Mouse (Mus musculus) right cerebral cortex, postnatal 14 days (tissue): ENCODE results near the gene Olfr373.

Experiments used
- DNase-seq: peaks from one replicate; pipeline ENCODE4 v3.0.0; 2022

Gene Olfr373

DNA sequence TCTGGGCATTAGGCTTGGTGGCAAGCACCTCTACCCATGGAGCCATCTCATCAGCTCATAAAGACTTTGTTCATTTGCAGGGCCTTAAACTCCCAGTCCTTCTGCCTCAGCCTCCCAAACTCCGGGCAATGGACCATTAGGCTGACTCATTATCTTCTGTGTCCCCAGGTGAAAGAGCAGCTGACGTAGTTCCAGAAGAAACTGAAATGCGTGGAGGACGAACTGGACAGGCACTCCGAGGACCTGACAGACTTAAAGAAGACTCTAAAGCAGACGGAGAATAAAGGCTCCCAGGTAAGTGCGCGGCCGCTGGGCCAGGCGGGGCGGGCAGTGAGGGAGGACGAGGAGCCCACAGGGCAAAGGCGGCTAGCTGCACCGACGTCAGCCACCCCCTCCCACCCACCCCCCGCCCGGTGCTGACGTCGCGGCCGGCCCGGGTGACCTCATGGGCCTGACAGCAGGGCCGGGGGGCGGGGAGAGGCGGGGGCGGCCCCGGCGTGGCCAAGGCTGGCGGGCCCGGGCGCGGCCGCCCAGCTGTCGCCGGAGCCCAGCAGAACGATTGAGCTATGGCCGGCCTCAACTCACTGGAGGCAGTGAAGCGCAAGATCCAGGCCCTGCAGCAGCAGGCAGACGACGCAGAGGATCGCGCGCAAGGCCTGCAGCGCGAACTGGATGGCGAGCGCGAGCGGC lies 51.9 kb downstream of the Olfr373 start, which contains the start of gene Tpm4:
Gene Tpm4 (plus strand): TSS at position 220 of the 690 bp plus-strand sequence.
- peak; percentile 45 for DNase-seq

DNA sequence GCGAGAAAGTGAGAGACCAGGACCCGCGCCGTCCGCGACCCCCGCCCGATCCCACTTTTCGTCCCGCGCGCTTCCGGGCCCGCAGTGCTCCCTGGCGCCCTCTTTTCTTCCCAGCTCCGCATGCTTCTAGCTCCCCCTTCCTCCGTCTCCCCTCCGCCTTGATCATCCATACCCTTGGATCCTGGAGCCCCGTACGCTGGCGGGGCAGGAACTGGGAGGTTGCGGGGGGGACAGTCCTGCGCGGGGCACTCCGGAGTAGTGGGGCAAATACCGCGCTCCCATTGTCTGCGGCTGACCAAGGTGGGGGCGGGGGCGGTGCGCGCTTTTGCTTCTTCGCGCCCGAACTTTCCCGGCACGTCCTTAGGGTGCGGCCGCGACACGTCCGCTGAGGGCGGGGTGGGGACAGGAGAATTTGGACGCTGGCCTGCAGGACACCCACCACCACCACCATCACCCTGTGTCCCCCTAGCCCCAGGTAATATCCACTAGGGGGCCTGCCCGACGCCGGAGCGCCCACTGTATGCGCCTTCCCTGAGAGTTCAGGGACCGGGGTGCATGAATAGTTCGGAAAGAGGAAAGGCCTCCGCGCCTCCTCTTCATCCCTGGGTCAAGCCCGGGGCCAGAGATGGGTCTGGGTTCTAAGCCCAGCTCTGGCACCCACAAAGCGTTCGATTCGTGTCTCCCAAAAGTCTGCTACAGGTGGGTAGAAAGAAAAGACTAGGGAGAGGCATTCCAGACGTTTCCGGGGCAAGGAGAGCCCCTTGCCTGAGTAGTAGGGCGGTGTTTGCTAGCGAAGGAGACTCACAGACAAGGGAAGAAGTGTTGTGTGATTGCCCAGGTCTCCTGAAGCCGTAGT lies 52.7 kb downstream of the Olfr373 start:
- DNase-seq: peak; percentile 14

DNA sequence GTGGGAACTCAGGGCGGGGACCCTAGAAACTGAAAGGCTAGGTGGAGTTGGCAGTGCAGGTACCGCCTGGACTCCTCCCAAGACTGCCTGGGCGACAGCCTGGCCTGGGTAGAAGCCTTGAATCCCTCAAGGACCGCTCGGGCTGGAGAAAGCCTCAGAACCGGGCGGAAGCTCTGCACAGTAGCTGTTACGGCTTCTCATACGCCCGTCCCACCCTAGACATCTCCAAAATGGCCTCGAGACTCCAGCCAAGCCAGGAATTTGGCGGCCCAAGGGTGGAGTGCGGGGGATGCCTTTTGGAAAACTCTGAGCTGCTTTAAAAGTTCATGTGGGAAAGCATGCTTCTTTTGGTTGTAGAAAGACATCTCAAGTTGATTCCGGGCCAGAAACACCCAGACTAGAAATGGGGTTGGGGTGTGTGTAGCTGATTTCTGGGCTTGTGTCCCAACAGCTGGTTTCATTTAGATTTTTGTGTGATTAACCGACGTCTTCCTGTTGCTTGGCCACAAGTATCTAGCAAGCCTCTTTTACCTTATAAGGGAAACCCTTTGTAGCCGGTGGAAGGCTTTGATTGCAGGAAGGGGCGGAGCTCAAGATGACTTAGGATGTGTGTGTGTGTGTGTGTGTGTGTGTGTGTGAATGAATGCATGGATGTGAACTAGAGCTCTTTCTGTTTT lies 53.5 kb downstream of the Olfr373 start:
- peak; percentile 17 for DNase-seq

DNA sequence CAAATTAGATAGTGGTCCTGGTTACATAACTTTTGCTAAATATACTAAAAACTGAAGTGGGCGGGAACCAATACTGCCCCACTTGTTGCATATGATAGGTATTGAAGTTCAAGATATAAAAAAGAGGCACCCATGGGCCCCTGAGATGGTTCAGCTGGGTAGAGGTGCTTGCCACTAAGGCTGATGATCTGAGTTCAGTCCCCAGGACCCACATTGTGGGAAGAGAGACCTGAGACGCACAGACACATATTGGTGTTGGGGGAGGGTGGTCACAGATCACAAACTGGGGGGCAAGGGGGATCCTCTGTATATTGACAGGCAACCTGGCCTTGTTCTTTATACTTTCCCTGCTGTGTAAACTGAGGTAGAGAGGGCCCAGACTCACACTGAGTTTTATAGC lies 54.5 kb downstream of the Olfr373 start:
- no peak for DNase-seq

DNA sequence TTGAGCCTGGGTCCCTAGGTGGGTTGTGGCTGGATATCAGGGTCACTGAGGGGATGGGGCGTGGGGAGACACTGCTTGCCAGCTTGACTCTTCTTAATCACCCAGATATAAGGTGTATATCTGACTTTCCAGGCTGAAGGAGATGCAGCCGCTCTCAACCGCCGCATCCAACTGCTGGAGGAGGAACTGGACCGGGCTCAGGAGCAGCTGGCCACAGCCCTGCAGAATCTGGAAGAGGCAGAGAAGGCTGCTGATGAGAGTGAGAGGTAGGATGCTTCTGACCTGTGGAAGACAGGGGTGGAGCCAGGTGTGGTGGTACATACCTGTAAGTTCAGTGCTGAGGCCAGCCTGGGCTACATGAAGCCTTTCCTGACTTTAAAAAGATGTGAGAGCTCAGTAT lies 55.5 kb downstream of the Olfr373 start:
- DNase-seq: no peak

DNA sequence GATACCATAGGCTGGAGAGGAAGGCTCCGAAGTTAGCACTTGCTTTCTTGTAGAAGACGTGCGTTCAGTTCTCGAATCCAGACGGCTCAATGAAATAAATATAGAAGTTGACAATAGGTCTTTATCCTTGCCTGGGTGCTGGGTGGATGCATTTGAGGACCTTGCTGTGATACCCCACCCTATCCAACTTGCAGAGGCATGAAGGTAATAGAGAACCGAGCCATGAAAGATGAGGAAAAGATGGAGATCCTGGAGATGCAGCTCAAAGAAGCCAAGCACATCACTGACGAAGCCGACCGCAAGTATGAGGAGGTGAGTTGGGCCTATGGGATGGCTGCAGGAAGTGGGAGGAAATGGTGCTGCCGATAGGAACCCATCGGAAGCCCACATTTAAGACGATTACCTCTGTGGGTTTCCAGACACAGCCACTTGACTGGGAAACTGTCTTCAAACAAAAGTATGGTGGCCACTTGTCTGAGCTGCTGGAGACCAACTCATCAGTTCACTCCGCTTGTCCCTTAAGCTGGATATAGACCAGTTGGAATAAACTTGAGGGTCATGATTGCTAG lies 60.4 kb downstream of the Olfr373 start:
- DNase-seq: no peak

DNA sequence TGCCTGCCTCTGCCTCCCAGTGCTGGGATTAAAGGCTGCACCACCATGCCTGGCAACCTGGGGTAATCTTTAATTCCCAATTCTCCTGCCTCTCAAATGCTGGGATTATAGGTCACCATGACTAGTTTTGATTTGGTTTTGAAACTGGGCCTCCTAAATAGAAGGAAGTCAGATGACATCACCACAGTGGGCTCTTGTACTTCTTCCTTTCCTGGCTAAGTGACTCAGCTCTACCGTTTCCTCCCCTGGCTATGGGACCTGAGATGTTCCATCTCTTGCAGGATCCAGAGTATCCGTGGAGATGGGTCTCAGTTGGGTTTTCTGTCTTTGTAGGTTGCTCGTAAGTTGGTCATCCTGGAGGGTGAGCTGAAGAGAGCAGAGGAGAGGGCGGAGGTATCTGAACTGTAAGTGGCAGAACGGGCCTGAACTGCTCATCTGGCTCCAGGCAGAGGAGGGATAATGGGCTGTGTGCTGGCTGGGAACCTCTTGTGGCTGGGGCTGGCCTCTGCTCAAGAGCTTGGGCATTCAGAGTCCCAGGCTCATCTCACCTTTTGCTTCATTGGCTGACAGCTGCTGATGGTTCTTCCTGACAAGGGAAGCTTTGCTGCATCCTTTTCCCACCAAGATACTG lies 61.5 kb downstream of the Olfr373 start:
- DNase-seq: no peak

DNA sequence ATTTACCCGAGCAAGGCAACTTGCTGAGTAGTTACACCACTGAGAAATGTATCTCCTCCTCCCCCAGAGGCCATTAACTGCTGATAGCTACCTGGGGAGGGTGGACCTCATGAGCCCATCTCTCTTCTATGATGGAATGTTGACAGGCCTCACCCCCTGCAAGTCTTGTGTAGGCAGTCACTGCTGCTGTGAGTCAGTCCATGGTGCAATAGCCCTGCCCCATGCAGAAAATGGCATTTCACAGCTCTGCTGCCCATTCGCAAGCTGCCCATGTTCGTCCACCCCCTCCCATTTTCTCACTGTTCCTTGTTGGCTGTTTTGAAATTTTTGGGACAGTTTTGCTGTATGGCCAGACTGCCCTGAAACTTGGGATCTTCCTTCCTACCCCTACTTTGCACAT lies 62.5 kb downstream of the Olfr373 start:
- DNase-seq: no peak

DNA sequence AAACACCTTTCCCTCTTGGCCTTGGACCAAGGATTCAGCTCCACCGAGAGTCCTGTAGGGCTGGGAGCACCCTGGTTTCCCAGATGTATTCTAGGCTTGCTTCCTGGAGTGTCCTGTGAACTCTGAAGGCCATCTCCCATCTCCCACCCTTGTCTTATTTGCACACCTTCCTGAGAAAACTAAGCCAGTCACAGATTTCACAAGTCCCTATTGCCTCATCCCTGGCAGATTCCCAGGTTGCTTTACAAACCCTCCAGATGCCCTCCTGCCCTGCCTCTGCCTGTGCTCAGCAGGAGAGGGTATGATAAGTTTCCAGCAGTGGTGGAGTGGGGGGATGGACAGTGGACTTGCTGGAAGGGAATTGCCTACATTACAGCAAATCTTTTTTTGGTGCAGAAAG lies 63.1 kb downstream of the Olfr373 start:
- no peak for DNase-seq

DNA sequence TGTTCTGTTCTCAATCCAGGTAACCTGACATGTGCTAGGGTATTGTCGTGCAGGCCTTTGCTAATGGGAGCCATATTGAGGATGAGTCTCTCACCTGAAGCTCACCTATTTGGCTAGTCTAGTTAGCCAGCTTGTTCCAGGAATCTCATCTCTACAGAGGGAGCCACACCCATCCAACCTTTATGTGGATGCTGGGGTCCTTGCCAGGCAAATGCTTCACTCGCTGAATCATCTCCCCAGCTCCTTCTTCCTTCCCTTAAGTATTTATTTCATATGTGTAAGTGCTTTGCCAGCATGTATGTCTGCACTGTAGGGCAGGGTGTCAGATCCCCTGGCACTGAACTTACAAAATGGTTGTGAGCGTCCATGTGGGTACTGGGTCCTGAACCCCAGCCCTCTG lies 63.6 kb downstream of the Olfr373 start:
- DNase-seq: no peak

DNA sequence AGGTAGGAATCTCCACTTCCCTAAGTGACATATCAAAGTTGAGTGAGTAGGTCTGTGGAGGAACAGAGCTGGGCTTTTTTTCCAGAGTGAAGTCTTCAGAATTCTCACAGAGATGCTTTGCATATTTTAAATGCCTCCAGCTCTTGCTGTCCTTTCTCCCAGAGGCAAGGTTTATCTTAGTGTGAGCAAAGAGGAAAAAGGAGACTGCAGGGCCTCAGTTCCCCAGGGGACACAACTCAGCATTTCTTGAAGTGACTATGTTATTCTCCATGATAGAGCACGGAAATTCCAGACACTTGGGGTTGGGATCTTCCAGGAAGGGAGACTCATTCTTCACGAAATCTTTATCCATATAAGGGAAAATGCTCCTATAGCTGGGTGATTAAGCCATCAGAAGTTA lies 64.3 kb downstream of the Olfr373 start:
- no peak for DNase-seq

DNA sequence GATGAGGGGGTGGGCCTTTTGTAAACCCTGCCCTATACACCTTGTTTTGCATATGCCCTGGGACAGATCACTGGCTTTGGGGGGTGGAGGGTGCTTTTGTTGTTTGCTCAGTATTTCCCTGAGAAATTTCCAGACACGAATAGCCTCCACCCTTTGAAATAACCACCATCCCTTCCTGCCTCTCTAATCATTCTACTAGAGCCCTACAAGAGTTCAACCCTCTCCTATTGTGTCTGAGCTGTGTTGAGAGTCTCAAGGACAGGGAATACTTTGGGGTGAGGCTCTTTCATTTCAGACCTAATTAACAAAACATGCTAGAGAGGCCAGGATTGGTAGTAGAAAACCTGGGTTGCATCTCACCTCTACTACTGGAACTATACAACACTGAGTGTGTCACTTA lies 66.1 kb downstream of the Olfr373 start:
- no peak for DNase-seq

DNA sequence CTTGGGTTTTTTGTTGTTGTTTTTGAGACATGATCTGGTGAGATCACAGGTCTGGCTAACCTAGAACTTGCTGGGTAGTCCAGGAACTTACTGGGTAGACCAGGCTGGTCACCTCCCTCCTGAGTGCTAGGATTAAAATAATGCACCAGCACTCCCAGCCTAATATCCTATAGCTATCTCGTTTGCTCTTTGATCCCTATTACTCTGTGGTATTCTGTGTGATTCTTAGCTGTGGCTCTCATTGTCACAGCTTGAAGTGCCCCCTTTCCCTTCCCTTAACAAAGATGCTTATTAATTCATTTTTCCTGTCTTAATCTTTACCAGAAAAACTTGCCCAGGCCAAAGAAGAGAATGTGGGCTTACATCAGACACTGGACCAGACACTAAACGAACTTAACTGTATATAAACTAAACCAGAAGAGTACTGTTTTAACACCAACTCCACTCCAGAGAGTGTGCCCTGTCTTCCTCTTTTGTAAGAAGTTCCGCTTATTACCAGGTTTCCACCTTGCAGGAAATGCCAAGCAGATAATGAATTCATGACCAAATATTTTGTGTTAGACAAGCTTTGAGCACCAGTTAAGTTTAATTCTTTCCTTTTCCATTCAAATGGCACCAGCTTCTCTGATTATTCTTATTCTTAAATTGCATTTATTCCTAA lies 68.6 kb downstream of the Olfr373 start:
- DNase-seq: no peak
